Mouse (Mus musculus): Measurements from ENCODE around the gene Zfp92.

Gene Zfp92

DNA sequence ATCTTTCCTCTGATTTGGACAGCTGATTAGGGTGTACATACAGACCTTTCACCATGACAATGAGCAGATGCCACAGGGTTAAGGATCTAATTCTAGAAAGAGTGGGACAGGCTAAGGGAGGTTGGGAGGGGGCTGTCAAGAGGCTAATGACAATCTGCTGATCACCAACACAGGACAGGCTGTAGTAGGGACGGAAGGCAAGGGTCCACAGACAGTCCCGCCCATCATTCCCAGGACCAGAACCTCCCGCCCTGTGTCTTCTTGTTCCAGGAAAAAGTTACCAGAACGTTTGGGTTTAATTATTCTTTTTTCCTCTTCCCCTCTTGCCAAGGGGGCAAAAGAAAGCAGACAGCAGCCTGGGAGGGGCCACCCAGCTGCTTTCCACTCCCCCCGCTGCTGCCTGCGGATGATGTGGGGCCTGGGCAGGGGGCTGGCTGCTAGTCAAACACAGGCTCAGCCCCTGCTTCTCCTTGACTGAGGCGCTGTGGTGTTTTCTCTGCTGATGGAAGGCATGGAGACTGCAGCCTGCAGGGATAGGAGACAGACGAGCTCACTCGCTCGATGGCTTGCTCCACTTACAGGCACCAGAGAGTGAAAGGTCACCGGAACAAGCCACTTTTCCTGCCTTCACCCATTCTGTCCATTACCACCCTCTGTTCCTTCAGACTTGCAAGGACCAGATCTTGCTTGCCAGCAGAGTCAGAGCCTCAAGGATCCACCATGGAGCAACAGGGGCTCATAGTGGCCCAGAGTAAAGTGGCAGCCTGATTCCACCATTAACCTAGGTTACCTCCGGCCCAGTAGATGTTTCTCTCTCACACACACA, 63.7 kb downstream of the Zfp92 start:
- no peak for DNase-seq

DNA sequence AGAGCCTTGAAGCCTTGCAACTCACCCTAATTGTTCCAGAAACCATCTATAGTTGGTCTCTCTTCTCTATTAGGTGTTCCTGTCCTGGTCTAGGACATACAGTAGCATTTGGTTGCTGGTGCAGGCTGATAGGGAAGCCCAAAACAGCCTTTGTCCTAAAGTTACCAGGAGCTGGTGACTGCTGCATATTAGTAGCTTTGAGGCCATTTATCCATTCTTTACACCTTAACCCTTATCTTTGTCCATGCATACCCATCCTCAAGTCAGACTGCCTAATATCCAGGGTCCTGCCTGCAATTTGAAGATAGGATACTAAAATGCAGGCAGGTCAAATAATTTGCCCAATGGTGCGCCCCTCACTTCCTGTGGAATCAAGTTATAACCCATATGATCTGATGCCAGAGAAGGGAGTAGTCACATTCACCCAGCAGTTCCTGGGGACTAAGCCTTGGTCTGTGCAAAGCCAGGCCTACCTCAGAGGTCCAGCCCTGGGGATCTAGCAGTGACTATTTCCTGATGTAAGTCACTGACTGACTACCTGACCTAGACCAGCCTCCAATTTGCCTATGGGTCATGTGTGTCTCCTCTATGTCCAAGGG, 64.9 kb downstream of the Zfp92 start:
- DNase-seq: no peak

DNA sequence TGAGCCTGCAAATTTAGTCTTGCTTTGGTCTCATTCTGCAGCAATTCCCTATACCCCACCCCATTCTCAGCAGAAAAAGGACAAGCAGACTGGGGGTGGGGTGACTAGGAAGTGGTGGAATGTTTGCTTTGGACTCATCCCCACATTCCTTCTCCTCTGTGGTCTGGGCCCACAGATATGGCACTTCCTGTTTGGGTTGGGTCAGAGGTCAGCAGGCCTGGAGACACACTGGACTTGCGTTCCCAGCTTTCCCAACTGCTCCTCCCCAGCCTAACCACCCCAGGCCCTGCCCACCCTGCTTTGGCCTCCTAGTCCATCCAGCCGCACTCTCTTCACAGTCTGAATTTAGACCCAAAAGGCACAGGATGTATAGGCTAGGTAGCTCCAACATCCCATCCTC, 65.7 kb downstream of the Zfp92 start:
- DNase-seq: no peak

DNA sequence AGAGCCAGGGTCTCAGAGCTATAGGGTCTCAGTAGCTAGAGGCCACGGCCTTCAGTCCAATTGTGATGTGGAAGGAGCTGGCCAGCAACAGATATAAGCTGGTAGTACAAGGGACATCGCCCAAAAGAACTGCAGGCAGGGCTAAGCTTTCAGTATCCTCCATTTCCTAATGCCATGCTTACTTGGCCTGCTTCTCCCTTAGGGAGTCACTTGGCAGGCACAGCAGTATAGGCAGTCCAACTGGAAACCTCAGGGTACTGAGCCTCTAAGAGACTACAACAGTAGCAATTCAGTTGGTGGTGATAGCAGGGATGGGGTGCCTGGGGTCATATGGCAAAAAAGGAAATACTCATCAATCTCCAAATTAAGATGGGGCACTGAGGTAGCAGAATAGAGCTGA, 66.6 kb downstream of the Zfp92 start:
- no peak for DNase-seq
